Mouse (Mus musculus): Measurements from ENCODE around the gene Gpr37.
A peak's percentile ranks its signal among the peaks of the same experiment; 100 is the strongest.

Gene Gpr37

DNA sequence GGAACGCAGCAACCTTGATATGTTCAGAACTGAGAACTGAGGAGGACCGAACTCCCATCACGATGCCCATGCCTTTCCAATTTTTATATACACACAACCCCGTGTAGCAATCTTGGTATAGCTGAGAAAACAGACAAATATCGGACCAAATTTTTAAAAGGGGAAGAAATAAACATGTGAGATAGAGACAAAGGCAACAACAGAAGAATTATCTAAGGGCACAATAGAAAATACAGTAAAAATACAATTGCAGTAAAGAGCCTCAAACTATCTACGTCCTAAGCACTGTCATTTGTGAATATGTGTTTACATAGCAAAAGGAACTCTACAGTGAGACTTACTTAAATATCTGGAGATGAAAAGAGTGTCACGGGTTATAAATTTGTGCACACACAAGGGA, at the start of gene Gpr37:
TSS of gene Gpr37 (minus strand) at position 101 of the 400 bp plus-strand sequence.
- no peak for DNase-seq

DNA sequence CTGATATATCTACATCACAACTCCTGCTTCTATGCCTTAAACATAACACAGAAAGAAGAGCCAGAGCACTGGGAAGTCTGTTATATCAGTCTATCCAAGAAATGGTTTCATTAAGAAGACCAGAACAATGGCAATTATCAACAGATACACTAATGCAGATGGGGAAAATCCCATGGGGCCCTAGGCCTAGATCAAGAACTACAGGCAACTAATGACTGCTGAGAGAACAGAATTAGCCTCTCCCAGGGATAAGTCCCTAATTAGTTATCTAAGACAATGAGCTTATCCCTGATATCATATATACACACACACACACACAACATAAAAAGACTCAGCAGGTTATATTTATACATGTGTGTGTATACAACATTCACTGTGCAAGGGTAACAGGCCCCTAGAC, 46.0 kb upstream of the Gpr37 start:
- no peak for DNase-seq

DNA sequence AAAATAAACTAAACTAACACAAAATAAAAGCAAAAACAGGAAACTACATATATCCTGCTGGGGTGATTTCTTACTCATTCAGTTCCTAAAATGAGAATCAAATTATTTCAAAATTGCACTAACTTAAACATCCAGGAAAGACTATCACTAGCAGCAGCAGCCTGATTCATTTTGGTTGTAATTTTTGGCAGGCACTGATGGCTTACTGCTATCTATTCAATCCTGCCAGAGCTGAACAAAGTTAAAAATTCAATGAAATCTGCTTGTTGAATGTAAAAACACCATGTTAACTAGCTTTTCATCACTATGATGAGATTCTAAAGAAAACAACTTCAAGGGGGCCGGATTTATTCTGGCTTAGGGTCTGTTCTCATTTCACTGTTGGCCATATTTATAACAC, 36.0 kb upstream of the Gpr37 start:
- DNase-seq: no peak

DNA sequence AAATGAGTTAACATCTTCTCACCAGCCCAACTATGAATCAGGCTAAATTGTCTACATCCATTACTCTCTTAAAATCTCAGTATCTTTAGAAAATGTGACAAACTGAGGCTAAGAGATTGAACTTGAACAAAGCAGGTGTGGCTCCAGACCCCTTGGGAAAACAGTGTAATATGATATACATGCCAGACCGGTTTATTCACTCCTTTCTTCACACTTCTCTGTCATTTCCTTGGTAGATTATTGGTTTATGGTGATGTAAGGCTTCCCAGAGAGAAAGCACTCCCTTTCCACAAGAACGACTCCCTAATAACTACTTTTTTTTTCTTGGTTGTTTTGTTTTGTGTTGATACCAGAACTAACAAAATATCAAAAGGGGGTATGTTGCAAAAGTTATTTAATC, 20.1 kb upstream of the Gpr37 start:
- DNase-seq: no peak

DNA sequence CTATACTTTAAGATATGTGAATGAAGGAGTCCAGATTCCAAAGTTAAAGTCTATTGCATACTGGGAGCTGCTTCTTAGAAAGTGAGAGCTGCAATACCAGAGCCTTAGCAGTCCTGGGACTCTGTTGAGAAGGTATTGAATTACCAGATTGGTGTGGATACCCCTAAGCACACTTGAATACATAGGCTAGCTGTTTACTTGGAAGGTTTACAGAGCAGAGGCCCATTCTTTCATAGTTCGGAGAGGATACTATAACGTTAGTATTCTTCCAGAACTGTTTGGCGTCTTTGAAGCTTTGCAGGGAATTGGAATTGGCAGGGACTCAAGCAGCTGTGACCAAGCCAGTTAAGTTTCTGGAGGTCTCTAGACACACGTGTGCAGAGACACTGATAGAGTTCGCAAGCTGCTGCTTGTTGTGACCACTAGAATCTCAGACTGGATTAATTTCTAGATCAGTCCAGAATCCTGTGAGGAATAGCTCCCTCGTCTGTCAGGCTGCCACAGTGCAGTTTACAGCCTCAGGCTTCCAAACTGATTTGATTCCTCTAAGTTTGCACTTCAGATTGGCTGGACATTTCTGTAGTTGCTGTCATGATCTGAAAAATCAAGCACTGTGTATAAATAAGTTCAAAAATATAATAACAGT, 18.8 kb upstream of the Gpr37 start:
- DNase-seq: no peak

DNA sequence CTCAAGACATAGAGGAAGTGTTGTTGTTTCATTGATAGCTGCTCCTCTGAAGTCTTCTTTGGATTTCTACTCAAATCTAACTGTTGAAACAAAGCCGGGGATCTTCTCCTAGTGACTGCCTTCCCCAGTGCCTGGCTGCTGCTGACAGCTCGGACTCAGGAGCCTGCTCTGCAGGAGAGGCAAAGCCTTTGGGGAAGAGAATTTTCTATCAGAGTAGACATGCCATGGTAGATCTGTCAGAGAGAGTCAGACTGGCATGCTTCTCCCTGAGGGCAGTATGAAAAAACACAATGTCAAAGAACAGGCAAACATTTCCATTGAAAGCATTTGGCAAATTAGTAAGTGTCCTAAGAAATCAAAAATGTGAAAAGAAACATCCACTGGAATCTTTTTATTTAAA, 9.4 kb upstream of the Gpr37 start:
- no peak for DNase-seq

DNA sequence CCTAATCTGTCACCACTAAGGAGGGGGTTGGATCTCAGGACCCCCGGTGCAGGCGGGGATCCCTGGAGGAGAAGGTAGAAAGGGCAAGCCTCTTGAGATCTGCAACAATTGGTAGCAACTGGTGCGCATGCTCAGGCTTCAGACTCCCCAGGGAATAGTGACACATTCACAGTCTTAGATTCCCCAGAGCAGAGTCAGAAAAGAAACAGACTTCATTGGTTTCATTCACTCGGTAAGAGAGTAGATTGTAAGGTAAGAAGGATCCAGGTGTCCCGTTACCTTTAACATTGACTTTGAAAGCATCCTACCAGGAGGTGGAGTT, 284 bp downstream of the Gpr37 start:
- DNase-seq: no peak

DNA sequence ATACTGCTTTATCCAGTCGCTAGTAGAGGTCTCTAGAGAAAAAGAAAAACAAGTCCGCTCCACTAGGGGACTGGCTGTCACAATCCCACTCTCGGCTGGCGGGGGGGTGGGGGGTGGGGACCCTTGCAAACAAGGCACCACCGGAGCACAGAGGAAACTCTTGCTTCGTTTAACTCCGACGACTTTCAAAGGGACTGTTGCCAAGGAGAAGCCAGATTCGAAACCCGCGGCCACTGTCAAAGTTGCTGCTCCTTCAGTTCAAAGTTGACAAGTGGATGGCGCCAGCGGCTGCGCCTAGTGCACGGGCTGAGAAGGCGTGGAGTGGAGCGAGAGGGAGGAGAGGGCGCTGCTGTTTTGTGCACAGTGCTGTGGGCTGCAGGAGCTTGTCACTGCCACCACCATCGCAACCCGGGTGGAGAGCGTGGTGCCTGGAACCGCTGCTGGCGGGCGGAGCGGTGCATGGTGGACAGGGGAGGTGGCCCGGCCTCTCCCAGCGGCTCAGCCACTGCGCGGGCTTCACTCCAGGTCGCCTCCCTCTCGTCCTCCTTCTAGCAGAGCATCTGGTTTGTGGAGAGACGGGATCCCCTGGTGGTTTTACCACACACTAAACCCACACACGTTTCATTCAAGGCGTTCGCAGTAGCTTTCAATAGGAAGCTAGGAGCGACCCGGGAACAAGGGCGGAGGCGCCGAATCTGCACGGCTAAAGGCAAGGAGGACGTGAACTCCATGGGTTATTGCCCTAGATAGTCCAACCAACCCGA, 827 bp downstream of the Gpr37 start:
- peak; percentile 7 for DNase-seq

DNA sequence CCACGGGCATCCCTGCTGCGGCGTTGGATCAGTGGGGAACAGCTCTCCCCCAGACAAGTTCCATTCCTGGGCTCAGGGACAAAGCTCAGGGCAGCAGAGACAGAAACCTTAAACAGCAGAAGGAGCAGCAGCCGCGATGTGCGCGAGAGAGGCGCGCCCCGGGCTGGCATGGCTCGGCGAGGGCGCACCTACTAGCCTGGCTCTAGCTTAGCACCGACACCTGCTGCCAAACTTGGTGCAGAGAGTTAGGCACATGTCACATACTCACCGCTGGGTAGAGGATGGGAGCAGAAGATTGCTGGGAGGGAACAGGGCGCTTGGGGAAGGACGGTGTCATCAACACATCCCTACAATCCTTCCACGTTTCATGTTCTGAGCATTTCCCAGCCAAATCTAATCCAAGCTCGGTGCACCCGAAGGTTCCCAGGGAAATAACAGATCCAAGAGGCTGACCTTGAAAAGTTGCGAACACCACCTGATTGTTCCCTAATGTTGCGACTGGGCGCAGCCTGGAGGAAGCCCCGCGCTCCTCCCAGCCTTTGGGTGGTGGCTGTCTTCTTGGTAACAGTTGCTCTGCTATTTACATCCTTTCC, 1.5 kb downstream of the Gpr37 start:
- DNase-seq: no peak

DNA sequence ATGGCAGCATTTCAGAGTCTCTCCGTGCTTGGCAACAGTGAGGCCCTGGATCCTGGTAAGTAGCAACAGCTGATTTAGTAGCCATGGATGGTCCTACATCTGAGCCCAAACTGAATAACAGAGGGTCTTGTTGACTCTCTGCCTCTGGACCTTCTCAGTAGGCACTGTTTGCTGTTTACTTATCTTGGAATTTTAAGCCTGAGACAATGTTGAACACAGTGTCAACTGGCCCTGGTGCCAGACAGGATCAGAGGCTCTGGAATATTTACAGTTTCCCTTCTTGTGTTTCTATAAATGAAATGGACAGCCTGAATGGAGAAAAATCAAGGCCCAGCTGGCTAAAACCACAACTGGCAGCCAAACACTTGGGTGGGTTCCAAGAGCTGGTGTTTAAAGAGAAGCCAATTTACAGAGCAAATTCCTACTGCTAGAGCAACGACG, 3.7 kb downstream of the Gpr37 start:
- no peak for DNase-seq

DNA sequence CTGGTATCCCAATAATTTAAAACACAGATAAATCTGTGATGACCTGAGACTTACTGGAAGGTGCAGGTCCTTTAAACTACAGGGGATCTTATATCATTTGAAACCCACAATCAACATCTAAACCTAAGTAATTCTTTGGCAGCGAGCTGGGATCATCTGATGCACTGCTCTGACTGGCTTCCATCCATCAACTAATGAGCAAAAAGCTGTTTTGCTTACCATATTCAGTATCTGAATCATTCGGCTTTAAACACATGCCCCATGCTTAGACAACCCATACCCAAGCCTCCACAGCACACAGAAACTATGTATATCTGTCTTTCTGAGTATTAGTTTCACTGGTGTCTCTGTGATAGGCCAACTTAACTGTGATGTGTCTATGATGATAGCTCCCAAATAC, 6.1 kb downstream of the Gpr37 start:
- no peak for DNase-seq

DNA sequence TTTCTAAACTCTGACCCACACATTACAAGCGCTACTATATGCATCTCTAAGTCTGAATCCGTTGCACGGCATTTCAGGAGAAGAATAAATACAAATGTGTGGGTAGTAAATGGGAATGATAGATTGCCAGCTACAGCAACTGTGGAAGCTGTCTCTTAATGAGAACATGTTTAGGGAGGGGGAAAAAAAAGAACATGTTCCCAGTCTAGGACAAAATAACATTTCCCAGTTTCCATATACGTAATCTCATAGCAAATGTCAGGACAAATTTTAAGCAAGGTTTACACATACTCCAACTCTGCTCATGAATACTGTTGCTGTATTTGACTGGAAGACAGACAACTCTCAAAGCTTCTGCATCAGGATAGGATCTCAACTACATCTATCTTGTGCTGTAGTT, 15.4 kb downstream of the Gpr37 start:
- DNase-seq: no peak

DNA sequence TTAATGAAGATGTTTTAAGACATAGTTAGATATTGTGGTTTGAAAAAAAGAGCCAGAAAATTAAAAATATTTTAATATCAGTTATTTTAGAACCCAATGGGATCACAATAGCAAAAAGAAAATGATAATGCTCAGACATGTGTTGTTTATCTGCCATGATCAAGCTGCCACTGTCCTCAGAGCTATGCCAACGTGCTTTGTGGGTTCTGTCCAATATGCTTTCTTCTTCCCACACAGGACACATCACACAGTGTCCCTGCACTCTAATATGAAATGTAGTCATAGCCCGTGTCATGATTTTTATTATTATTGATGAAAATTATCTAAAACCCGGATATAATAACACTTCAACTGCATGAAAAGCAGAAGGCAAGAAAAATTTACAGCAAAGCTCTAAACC, 16.7 kb downstream of the Gpr37 start:
- no peak for DNase-seq

DNA sequence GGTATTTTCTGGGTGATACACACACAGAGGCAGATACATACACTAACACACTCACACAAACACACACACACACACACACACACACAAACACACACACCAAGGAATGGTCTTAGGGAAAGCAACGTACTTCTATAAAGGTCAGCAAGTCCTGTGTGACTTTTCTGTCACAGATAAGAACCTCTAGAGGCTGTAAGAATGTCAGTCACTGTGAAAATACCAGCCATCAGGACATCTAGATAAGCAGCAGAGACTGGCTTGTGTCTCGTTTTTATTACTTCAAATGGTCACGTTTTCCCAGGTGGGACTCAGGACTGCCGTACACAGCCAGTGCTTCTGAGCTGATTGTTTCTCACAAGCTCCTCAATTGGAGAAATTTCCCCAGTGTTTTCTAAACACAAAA, 20.4 kb downstream of the Gpr37 start:
- no peak for DNase-seq

DNA sequence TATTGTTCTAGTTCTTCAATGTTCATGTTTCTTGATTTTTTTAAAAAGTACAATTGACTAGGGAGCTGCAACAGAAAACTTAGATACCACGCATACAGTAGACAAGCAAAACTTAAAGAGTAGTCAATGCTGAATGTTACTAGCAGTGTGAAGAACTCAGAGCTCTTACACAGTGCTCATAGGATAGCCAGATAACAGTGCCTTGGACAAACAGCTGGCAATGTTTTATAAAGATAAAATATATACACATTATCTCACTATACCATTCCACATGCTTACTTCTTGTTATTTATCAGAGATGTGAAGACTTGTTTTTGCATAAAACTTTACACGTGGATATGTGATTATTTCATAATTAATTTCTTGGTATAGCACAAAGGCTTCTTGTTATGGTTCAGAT, 26.6 kb downstream of the Gpr37 start:
- DNase-seq: no peak

DNA sequence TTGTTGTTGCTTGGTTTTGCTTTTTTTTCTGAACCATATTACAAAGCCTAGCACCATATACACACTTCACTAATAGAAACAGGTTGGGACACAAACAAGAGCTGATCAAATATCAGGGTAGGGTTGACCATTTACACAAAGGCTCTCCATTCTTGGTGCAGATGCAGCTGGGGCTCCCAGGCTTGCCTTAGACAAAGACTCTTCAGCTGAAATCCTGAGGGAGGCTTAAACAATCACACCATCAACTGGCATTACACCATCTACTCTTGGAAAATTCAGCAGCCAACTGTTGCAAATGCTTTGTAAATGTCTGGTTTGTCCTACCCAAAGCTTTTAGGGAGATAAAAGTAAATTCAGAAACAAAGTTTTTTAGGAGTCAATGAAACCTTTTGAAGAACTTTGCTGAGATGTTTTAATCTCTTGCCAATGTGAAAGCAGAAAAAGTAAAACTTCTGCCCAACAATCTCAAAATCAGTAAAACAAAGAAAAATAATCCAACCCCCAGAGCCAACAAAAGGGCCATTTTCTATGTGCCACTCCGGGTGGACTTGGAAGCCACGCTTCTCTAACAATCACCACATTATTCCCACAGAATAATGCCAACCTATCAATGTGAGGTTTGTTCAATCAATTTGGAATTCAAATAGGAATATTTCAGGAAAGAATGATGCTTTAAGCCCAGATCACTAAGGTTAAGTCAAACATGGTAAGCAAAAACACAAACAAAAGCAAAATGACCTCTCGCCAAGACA, 30.4 kb downstream of the Gpr37 start:
- no peak for DNase-seq
